Mouse (Mus musculus) liver, adult 2 months (tissue): ENCODE data around the gene Pde1b.

Experiments
- CTCF ChIP-seq: fragments of 200-500 bp; IDR thresholded peaks from 2 replicates; pipeline ENCODE4 v1.5.1; 2011; ENCODE audit warnings: low read depth, low read length, control low read depth
- POLR2A ChIP-seq: fragments of 200-500 bp; IDR thresholded peaks from 2 replicates; pipeline ENCODE4 v1.6.1; 2011; ENCODE audit warnings: low read length, control low read depth; ENCODE audit not compliant: insufficient read depth; ENCODE audit errors: extremely low read depth

GRCm38 (mm10) chr15:103511652-103512051, 8.8 kb downstream of the Pde1b start:
- TF ChIP-seq CTCF (no peak), POLR2A (no peak)
